Mouse (Mus musculus): ENCODE data around the gene Cog3. TPM values are rescaled to one million over a fixed set of nuclear protein-coding genes. Genes with fewer than 3 reads are reported as not detected.

Cog3 gene
- polyA plus RNA-seq, 2 experiments = 6.9 to 7.8 TPM

DNA sequence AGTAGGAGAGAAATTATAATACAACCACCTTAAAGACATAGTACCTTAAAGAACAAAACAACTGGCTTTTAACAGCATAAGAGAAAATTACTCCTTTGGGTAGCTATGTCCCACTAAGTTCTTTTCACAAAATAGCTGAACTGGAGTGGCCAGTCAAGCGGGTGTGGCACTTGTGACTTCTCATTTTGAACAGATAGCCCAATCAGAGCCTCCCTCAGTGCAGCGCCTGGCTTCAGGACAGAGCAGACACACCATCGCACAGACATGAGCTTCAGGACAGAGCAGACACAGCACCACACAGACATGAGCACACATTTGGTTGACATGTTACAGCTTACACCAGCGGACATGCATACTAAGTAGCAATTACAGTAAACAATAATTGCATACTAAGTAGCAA, 3.3 kb downstream of the Cog3 start:
- Histone ChIP-seq H3K4me1 (replicated peaks; ENCODE audit: control insufficient read depth in 2 of 2, insufficient read depth in 2 of 2, low read length in 1 of 2) (peaks cover 41% of the 10 kb centered on the region in 2 experiments), H3K4me3 (ENCODE audit: insufficient read depth in 1 of 2, low read depth in 2 of 2, low read length in 2 of 2) (no peak overlapping the region), H3K4me2 (ENCODE audit: low read depth) (peak overlapping the region; percentile 41), H3K36me3 (replicated peaks; ENCODE audit: control insufficient read depth, insufficient read depth, low read depth) (peaks cover 6% of the 10 kb centered on the region), H3K27ac (no peak overlapping the region), H3K9ac (replicated peaks) (no peak overlapping the region), H3K9me3 (ENCODE audit: control insufficient read depth, low read length) (no peaks in the 10 kb centered on the region), H3K27me3 (ENCODE audit: control insufficient read depth, insufficient read depth, low read length) (no peaks in the 10 kb centered on the region)
- no peak for TF ChIP-seq CTCF (IDR thresholded peaks at IDR 0.05; ENCODE audit: low read depth)
- no peak for TF ChIP-seq EP300 (IDR thresholded peaks at IDR 0.05; ENCODE audit: low read depth)
- ATAC-seq (ENCODE audit: insufficient read depth) = no peak
- DNase-seq (ENCODE audit: low read depth in 3 of 3, low spot score in 3 of 3) = peak; percentile 44 to 57 (median 56)
- WGBS (ENCODE audit: insufficient replicate concordance) = 26% methylated on average over 4 of the region's 4 CpGs

DNA sequence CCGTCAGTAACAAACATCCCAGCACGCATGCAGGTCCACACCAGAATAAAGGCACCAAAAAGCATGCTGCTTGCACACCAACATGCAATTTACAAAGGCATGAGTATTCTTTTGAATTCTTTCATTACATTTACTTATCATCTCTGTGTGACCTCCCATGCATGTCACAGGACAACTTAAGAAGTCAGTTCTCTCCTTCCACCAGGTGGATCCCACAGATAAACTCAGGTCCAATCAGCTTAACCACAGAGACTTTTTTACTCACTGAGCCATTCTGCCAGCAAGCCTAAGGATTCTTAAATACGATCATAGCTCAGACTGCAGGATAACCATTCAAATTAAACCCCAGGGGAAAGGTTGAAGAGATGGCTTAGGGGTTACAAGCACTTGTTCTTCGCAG, 5.2 kb downstream of the Cog3 start:
- DNase-seq (ENCODE audit: low read depth in 3 of 3, low spot score in 3 of 3) = peak; percentile 74 to 89 (median 86)
- H3K9ac ChIP-seq (replicated peaks) = peak overlapping the region; percentile 50
- no peak overlapping the region for H3K4me3 ChIP-seq (ENCODE audit: insufficient read depth in 1 of 2, low read depth in 2 of 2, low read length in 2 of 2)

DNA sequence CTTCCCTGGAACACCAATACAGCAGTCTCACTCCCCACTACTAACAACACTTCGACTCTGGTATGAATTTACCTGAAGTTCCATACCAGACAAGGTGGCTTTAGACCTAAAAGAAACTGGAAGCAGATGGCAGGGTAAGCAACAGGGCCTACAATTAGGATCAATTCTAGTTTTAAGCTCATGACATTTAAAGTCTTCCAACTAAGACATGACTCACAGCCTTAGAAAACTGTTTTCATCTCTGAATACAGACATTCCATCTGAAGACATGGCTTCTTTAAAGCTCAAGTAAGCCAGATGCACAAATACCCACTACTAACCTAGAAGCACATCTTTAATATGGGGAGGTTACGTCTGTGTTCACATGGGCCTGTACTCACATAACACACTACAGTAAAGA, 6.4 kb downstream of the Cog3 start:
- no peak for ATAC-seq (ENCODE audit: insufficient read depth)
- Histone ChIP-seq H3K9ac (replicated peaks) (no peak overlapping the region), H3K36me3 (replicated peaks; ENCODE audit: control insufficient read depth, insufficient read depth, low read depth) (peaks cover 14% of the 10 kb centered on the region), H3K27ac (no peak overlapping the region), H3K27me3 (ENCODE audit: control insufficient read depth, insufficient read depth, low read length) (no peaks in the 10 kb centered on the region), H3K4me1 (replicated peaks; ENCODE audit: control insufficient read depth in 2 of 2, insufficient read depth in 2 of 2, low read length in 1 of 2) (peaks cover 36 to 38% of the 10 kb centered on the region in 2 experiments), H3K4me2 (ENCODE audit: low read depth) (no peak overlapping the region; the same call in 1 of the 2 replicates), H3K9me3 (ENCODE audit: control insufficient read depth, low read length) (no peaks in the 10 kb centered on the region), H3K4me3 (ENCODE audit: insufficient read depth in 1 of 2, low read depth in 2 of 2, low read length in 2 of 2) (no peak overlapping the region)
- no peak for DNase-seq (ENCODE audit: low read depth in 3 of 3, low spot score in 3 of 3)
- TF ChIP-seq EP300 (IDR thresholded peaks at IDR 0.05; ENCODE audit: low read depth) (no peak), CTCF (IDR thresholded peaks at IDR 0.05; ENCODE audit: low read depth) (no peak)
- WGBS (ENCODE audit: insufficient replicate concordance) = 72% methylated on average over 2 of the region's 2 CpGs

More for the DNA sequence above, 5.2 kb downstream of the Cog3 start:
- ATAC-seq (ENCODE audit: insufficient read depth) = peak; percentile 61
- TF ChIP-seq CTCF (IDR thresholded peaks at IDR 0.05; ENCODE audit: low read depth) = no peak
- peak; percentile 81 for TF ChIP-seq EP300 (IDR thresholded peaks at IDR 0.05; ENCODE audit: low read depth)
- WGBS (ENCODE audit: insufficient replicate concordance) = 52% methylated on average over 4 of the region's 4 CpGs
- no peaks in the 10 kb centered on the region for H3K27me3 ChIP-seq (ENCODE audit: control insufficient read depth, insufficient read depth, low read length)
- peaks cover 14% of the 10 kb centered on the region for H3K36me3 ChIP-seq (replicated peaks; ENCODE audit: control insufficient read depth, insufficient read depth, low read depth)
- H3K4me1 ChIP-seq (replicated peaks; ENCODE audit: control insufficient read depth in 2 of 2, insufficient read depth in 2 of 2, low read length in 1 of 2) = peaks cover 41% of the 10 kb centered on the region in 2 experiments
- H3K27ac ChIP-seq = peak overlapping the region; percentile 67
- H3K9me3 ChIP-seq (ENCODE audit: control insufficient read depth, low read length) = no peaks in the 10 kb centered on the region
- peak overlapping the region; percentile 53 for H3K4me2 ChIP-seq (ENCODE audit: low read depth)

DNA sequence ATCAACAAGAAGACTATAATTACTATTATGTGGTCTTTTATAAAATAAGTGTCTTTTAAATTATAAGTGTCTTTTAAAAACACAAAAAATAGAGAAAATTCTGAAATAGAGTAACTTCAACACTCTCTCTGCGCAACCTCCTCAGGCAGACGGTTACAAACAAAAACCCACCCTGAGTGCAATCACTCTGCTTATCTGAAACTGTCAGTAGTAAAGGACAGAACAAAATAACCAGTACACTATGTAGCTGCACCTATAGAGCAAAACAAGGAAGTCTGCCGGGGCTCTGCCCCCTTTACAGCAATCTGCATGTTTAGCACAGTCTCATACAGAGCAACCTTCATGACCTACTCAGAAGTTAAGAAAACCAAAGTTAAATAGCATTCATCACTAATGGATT, 12.4 kb downstream of the Cog3 start:
- Histone ChIP-seq H3K36me3 (replicated peaks; ENCODE audit: control insufficient read depth, insufficient read depth, low read depth) (peaks cover 34% of the 10 kb centered on the region), H3K27ac (no peak overlapping the region), H3K4me1 (replicated peaks; ENCODE audit: control insufficient read depth in 2 of 2, insufficient read depth in 2 of 2, low read length in 1 of 2) (no peaks in the 10 kb centered on the region; a peak in 1 of 4 replicates), H3K4me3 (ENCODE audit: insufficient read depth in 1 of 2, low read depth in 2 of 2, low read length in 2 of 2) (no peak overlapping the region), H3K27me3 (ENCODE audit: control insufficient read depth, insufficient read depth, low read length) (no peaks in the 10 kb centered on the region), H3K4me2 (ENCODE audit: low read depth) (no peak overlapping the region), H3K9me3 (ENCODE audit: control insufficient read depth, low read length) (no peaks in the 10 kb centered on the region), H3K9ac (replicated peaks) (no peak overlapping the region)
- ATAC-seq (ENCODE audit: insufficient read depth) (peak; percentile 37; the same call in 1 of the 2 replicates), DNase-seq (ENCODE audit: low read depth in 3 of 3, low spot score in 3 of 3) (no peak)
- WGBS (ENCODE audit: insufficient replicate concordance) = 41% methylated on average over 3 of the region's 3 CpGs
- TF ChIP-seq CTCF (IDR thresholded peaks at IDR 0.05; ENCODE audit: low read depth) = no peak

DNA sequence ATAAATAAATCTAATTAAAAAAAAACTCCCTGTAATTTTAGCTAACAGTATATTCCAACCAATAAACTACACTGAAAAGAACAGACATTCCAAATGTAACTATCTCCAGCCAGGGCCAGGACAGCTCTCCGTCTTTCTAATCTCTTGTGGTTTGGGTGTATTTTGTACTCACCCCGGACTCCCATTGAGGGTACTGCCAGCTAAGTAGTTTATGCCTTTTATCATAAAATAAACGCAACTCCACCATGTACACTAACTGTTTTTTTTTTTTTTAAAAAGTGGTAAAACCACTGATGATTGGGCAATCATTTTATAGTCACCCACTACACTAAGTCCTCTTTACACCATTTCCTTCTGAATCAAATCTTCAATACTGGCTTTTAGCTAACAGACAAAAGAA, 18.7 kb downstream of the Cog3 start:
- no peak overlapping the region for H3K9ac ChIP-seq (replicated peaks)
- DNase-seq (ENCODE audit: low read depth in 3 of 3, low spot score in 3 of 3) (no peak), ATAC-seq (ENCODE audit: insufficient read depth) (no peak)
- H3K27ac ChIP-seq = no peak overlapping the region
- H3K27me3 ChIP-seq (ENCODE audit: control insufficient read depth, insufficient read depth, low read length) = no peaks in the 10 kb centered on the region
- no peaks in the 10 kb centered on the region for H3K4me1 ChIP-seq (replicated peaks; ENCODE audit: control insufficient read depth in 2 of 2, insufficient read depth in 2 of 2, low read length in 1 of 2)
- TF ChIP-seq CTCF (IDR thresholded peaks at IDR 0.05; ENCODE audit: low read depth) (no peak), EP300 (IDR thresholded peaks at IDR 0.05; ENCODE audit: low read depth) (no peak)
- no peak overlapping the region for H3K4me3 ChIP-seq (ENCODE audit: insufficient read depth in 1 of 2, low read depth in 2 of 2, low read length in 2 of 2)
- WGBS (ENCODE audit: insufficient replicate concordance) = 35% methylated on average over 3 of the region's 3 CpGs
- H3K4me2 ChIP-seq (ENCODE audit: low read depth) = no peak overlapping the region
- no peaks in the 10 kb centered on the region for H3K9me3 ChIP-seq (ENCODE audit: control insufficient read depth, low read length)
- peaks cover 52% of the 10 kb centered on the region for H3K36me3 ChIP-seq (replicated peaks; ENCODE audit: control insufficient read depth, insufficient read depth, low read depth)

Data from liver, embryonic 14.5 days (tissue).